Mouse (Mus musculus) limb, embryonic 11.5 days (tissue): ENCODE results near the gene Rab25. TPM values are rescaled to one million over a fixed set of nuclear protein-coding genes. Genes with fewer than 3 reads are reported as not detected.

ENCODE experiments used
- ATAC-seq: fragments of 200-750 bp; cut with Nextera tagmentation; 2 replicates; pipeline ENCODE4 v1.8.0; 2017; ENCODE audit warnings: low read depth; ENCODE audit not compliant: insufficient number of reproducible peaks, low FRiP score, low TSS enrichment
- DNase-seq: peaks from one replicate; pipeline ENCODE4 v3.0.0-alpha.2; 2015; ENCODE audit warnings: low spot score
- H3K27ac ChIP-seq: fragments of 300-500 bp; sonication (generic); replicated peaks from 2 replicates; pipeline ENCODE4 v1.5.1; 2014; ENCODE audit warnings: low read depth, mild to moderate bottlenecking, low read length
- H3K27me3 ChIP-seq: fragments of 300-500 bp; sonication (generic); 2 replicates; pipeline ENCODE4 v1.6.1; 2014; ENCODE audit warnings: mild to moderate bottlenecking, low read length, mixed read lengths; ENCODE audit not compliant: control insufficient read depth, insufficient read depth
- H3K36me3 ChIP-seq: fragments of 300-500 bp; sonication (generic); 2 replicates; pipeline ENCODE4 v1.6.1; 2014; ENCODE audit warnings: mild to moderate bottlenecking, low read length, moderate library complexity, mixed read lengths; ENCODE audit not compliant: control insufficient read depth, insufficient read depth
- H3K4me1 ChIP-seq: fragments of 300-500 bp; sonication (generic); 2 replicates; pipeline ENCODE4 v1.6.1; 2014; ENCODE audit warnings: low read length, mixed read lengths; ENCODE audit not compliant: control insufficient read depth, insufficient read depth
- H3K4me2 ChIP-seq: fragments of 300-500 bp; sonication (generic); 2 replicates; pipeline ENCODE4 v1.6.1; 2014; ENCODE audit warnings: low read depth, mild to moderate bottlenecking, moderate library complexity; ENCODE audit not compliant: severe bottlenecking
- H3K4me3 ChIP-seq: fragments of 300-500 bp; sonication (generic); 2 replicates; pipeline ENCODE4 v1.5.1; 2014; ENCODE audit warnings: low read depth, low read length
- H3K9ac ChIP-seq: fragments of 300-500 bp; sonication (generic); 2 replicates; pipeline ENCODE4 v1.6.1; 2014; ENCODE audit warnings: mild to moderate bottlenecking, low read length
- H3K9me3 ChIP-seq: fragments of 300-500 bp; sonication (generic); 2 replicates; pipeline ENCODE4 v1.6.1; 2016; ENCODE audit warnings: low read length; ENCODE audit not compliant: control insufficient read depth
- WGBS: fragments of 180-500 bp; shearing (Covaris S2); extraction: QIAGEN DNeasy Blood & Tissue Kit; methylation state at CpG from one replicate; pipeline ENCODE4 v1.1.7; 2014; 5-methylcytosine and 5-hydroxymethylcytosine counted together
- microRNA counts: library from miRNA; unstranded; fragments of <30 nt; microRNA quantifications from one replicate; lab custom pipeline; 2016
- microRNA-seq: library from miRNA; unstranded; fragments of <30 nt; microRNA quantifications from one replicate; pipeline ENCODE4, GENCODE M21; 2016
- polyA plus RNA-seq: library from polyadenylated mRNA; unstranded; fragments of >200 nt; fragmentation: Nextera tagmentation; extraction: Ambion mirVana; gene quantifications from 2 replicates; pipeline ENCODE4 v1.2.1, GENCODE M21; 2014

Gene Rab25
- polyA plus RNA-seq, 1 experiment from 2014 or later, result 2.4 TPM

DNA sequence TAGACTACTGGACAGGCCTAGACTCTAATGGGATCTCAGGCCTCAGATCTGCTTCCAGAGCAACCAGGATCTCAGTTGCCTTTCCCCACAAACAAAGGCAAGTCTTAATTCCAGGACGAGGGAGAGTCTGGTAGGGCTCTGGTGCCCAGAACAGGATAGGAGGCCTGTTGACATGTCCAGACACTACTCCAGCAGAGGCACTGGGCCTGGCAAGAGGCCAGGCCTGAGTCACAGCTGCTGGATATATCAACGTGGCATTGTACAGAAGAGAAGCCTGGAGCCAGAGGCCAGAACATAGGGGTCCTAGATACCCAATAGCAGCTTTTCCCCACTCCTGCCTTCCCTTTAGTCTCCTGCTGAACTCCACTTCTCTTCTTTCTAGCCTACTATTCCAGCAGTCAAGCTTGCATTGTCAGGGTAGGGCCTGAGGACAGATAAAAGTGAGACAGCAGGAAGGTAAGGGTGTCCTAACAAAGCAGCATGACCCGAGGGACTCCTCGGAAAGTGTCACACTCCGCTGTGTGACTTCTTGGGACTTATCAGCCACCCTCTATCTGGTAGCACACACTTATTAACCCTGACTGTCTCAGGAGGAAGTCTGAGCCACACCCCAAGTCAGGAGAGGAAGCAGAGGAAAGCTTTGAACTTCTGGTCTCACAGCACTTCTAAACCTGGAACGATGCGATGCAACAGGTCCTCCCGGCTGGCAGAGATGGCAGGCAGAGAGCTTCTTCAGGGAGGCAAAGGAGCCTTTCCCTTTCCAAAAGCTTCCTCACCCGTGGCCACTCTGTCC, 53.1 kb downstream of the Rab25 start:
- DNase-seq, result no peak
- no peaks in the 10 kb centered on the region for H3K9me3 ChIP-seq
- H3K4me2 ChIP-seq, result no peak overlapping the region
- H3K27ac ChIP-seq, result no peak overlapping the region
- H3K4me1 ChIP-seq, result peaks cover 15% of the 10 kb centered on the region
- H3K36me3 ChIP-seq, result no peaks in the 10 kb centered on the region
- WGBS, result 68% methylated on average over 9 of the region's 9 CpGs
- H3K9ac ChIP-seq, result no peak overlapping the region; the same call in 1 of the 2 replicates
- no peak overlapping the region for H3K4me3 ChIP-seq
- H3K27me3 ChIP-seq, result no peaks in the 10 kb centered on the region
- no peak for ATAC-seq

DNA sequence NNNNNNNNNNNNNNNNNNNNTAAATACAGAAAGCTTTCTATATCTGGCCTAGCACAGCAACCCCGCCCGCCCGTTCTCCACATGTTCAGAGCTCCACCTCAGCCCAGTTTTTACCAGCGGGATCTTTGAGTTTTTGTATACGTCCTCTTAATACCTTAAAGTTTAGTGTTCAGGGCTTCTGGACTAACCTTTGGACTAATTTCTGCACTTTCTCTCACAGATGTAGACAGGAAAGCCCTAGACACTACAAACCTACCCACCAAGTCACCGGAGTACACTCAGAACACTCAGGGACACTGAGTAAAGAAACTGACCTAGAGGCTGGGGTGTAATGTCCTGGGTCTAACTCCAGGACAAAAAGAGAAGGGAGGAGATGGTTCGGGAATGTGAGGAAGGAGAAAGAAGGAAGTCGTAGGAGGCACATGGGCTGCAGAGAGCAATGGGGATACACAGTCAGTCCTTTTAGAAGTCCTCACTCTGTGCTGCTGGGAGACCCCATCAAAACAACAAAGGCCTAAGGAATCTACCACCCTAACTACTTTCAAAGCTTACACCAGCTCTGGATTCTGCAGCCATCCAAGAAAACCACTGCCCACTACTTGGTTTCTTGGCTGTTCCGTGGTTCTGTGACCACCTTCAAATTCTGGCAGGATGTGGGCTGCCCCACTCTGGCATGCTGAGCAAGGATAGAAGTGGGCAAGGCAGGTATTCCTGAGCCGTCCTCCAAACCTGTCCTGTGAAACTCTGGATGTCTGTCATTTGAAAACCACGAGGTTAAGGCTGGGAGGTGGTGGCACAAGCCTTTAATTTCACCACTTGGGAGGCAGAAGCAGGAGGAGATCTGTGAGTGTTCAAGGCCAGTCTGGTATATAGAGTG, 54.2 kb downstream of the Rab25 start:
- H3K4me3 ChIP-seq, result no peak overlapping the region
- H3K4me1 ChIP-seq, result peaks cover 15% of the 10 kb centered on the region
- H3K27me3 ChIP-seq, result no peaks in the 10 kb centered on the region
- H3K9me3 ChIP-seq, result no peaks in the 10 kb centered on the region
- no peak overlapping the region for H3K9ac ChIP-seq
- WGBS, result 83% methylated on average over 11 of the region's 11 CpGs
- DNase-seq (no peak), ATAC-seq (no peak)
- peak overlapping the region; percentile 3; the same call in 1 of the 2 replicates for H3K27ac ChIP-seq
- no peaks in the 10 kb centered on the region for H3K36me3 ChIP-seq
- H3K4me2 ChIP-seq, result no peak overlapping the region

MicroRNAs within 50 kb of the gene (microRNA counts, 519-probe panel; counts per million panel counts)
- microRNA mmu-miR-1905 (lab: Ali Mortazavi, UCI), result not detected

Small RNA genes within 50 kb of the gene (microRNA-seq; reads per million reads assigned to microRNA genes)
- not detected for gene Mir1905

Other genes starting within 250 kb of the Rab25 start
- gene Glmp, start 223.3 kb downstream of the Rab25 start, polyA plus RNA-seq, result 90.5 and 100 TPM in 2 replicates
- gene Tmem79, start 212.2 kb downstream of the Rab25 start, polyA plus RNA-seq, result 1.8 and 3.3 TPM in 2 replicates
- 44.9 and 49.0 TPM in 2 replicates for gene Smg5, start 212.0 kb downstream of the Rab25 start, polyA plus RNA-seq
- gene Paqr6, start 183.7 kb downstream of the Rab25 start, polyA plus RNA-seq, result 1.1 and 1.8 TPM in 2 replicates
- gene Bglap3, start 175.6 kb downstream of the Rab25 start, polyA plus RNA-seq, result not detected in 2 replicates
- not detected in 2 replicates for gene Bglap2, start 169.6 kb downstream of the Rab25 start, polyA plus RNA-seq
- gene Bglap, start 163.8 kb downstream of the Rab25 start, polyA plus RNA-seq, result not detected in 2 replicates
- gene Pmf1, start 138.0 kb downstream of the Rab25 start, polyA plus RNA-seq, result 174 and 185 TPM in 2 replicates
- 17.7 and 18.9 TPM in 2 replicates for gene Slc25a44, start 123.2 kb downstream of the Rab25 start, polyA plus RNA-seq
- gene Sema4a, start 87.1 kb downstream of the Rab25 start, polyA plus RNA-seq, result 5.4 and 5.7 TPM in 2 replicates
- gene Lmna, start 38.3 kb downstream of the Rab25 start, polyA plus RNA-seq, result 20.3 and 20.4 TPM in 2 replicates
- gene Mex3a, start 15.9 kb downstream of the Rab25 start, polyA plus RNA-seq, result 42.6 and 43.5 TPM in 2 replicates
- gene Lamtor2, start 4.8 kb upstream of the Rab25 start, polyA plus RNA-seq, result 78.9 and 89.3 TPM in 2 replicates
- 80.1 and 85.3 TPM in 2 replicates for gene Ubqln4, start 5.5 kb upstream of the Rab25 start, polyA plus RNA-seq
- 220 and 233 TPM in 2 replicates for gene Ssr2, start 27.6 kb upstream of the Rab25 start, polyA plus RNA-seq
- gene Arhgef2, start 57.7 kb upstream of the Rab25 start, polyA plus RNA-seq, result 132 and 134 TPM in 2 replicates
- gene Rxfp4, start 104.8 kb upstream of the Rab25 start, polyA plus RNA-seq, result not detected in 2 replicates
- gene Khdc4, start 137.5 kb upstream of the Rab25 start, polyA plus RNA-seq, result 110 and 122 TPM in 2 replicates
- 28.8 and 36.0 TPM in 2 replicates for gene Rit1, start 168.5 kb upstream of the Rab25 start, polyA plus RNA-seq
- gene Syt11, start 226.9 kb upstream of the Rab25 start, polyA plus RNA-seq, result 28.7 and 31.0 TPM in 2 replicates